Mouse (Mus musculus) liver, adult 2 months (tissue): ENCODE results near the gene Mcm3.

Source experiments
- CTCF ChIP-seq: fragments of 200-500 bp; IDR thresholded peaks from 2 replicates; pipeline ENCODE4 v1.5.1; 2011; ENCODE audit warnings: low read depth, low read length, control low read depth
- POLR2A ChIP-seq: fragments of 200-500 bp; IDR thresholded peaks from 2 replicates; pipeline ENCODE4 v1.6.1; 2011; ENCODE audit warnings: low read length, control low read depth; ENCODE audit not compliant: insufficient read depth; ENCODE audit errors: extremely low read depth

DNA sequence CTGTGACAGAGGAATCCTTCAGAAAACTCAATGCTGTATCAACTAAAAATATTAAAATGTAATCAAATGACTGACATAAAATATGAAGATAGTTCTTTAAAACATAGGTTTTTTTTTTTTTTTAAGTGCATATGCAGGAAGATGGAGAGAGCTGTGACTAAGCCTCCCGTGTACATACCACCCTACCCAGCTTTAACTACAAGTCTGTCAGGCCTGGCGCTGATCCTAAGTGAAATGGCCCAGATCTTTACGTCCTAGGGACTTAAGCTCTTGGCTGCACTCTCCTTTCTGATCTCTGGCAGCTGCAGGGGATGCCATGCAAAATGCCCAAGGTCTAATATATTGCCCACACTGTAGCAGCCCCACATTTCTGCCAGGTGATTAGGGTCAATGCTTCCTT, 40.7 kb upstream of the Mcm3 start:
- TF ChIP-seq CTCF = no peak
- no peak for TF ChIP-seq POLR2A
